Mouse (Mus musculus): ENCODE results near the gene Gm21969.

The Gm21969 gene

DNA sequence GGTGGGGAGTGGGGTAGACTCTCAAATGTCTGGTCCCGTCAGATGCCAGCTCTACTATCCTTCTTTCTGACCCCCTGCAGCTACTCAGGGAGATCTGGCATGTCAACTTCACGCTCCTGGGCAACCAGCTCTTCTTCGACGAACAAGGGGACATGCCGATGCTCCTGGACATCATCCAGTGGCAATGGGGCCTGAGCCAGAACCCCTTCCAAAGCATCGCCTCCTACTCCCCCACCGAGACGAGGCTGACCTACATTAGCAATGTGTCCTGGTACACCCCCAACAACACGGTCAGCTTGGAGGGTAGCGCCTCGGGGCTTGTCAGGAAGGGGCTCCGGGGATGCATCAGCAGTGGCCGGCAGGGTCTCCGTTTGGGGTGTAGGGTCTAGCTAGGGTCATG is 58.9 kb downstream of the Gm21969 start:
- DNase-seq (ENCODE audit: low read depth) = no peak

DNA sequence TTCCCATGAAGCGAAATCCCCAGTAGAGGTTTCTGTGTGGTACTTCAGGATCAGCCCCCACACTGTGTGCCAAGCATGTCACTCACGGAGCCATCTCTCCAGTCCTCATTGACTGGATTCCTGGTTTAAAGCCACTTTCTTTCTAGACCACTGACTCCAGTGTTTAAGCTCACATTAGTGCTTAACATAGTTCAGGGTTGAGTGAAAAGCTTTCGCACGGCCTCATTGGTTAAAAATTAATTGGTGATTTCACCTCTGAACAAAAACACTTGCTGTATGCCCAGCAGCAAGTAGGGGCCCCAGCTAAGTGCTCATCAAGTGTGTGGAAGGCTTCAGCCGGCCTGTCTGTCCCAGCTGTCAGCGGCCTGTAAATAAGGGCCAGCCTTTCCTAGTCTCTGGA is 64.6 kb downstream of the Gm21969 start:
- DNase-seq (ENCODE audit: low read depth) = no peak

DNA sequence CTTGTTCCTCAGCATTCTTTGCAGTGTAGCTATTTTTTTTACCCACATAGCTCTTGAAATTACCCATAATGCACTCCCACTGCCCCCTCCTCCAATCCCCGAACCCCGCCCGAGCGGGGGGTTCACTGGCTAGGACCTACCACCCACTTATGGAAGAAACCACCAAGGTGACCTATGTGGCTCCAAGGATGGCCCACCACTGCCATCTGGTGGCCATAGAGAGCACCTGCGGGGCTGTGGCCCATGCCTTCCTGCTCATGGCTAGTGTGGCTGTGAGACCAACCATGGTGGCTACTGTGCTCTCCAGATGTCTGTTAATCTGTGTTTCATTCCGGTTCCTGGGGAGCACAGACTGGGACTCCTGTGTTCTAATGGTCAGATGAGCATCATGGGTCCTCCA is 66.9 kb downstream of the Gm21969 start:
- peak; percentile 29 for DNase-seq (ENCODE audit: low read depth)

DNA sequence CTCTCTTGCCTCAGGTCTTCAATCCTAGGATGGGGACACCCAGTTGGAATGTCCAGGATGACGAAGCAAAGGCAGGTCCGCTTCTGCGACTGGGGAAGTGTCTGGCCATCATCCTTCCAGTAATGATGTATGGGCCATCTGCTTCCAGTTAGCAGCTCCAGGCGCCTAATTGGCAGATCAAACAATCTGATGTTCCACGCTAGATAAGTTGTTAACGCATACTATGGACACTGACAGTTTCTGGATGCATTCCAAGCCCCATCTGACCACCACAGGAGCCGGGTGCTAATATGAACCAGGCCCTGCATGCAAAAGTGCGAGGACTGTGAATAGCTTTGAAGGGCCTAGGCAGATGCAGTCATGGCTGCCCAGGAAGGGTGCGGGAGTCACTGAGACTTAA is 72.7 kb downstream of the Gm21969 start:
- DNase-seq (ENCODE audit: low read depth) = no peak

DNA sequence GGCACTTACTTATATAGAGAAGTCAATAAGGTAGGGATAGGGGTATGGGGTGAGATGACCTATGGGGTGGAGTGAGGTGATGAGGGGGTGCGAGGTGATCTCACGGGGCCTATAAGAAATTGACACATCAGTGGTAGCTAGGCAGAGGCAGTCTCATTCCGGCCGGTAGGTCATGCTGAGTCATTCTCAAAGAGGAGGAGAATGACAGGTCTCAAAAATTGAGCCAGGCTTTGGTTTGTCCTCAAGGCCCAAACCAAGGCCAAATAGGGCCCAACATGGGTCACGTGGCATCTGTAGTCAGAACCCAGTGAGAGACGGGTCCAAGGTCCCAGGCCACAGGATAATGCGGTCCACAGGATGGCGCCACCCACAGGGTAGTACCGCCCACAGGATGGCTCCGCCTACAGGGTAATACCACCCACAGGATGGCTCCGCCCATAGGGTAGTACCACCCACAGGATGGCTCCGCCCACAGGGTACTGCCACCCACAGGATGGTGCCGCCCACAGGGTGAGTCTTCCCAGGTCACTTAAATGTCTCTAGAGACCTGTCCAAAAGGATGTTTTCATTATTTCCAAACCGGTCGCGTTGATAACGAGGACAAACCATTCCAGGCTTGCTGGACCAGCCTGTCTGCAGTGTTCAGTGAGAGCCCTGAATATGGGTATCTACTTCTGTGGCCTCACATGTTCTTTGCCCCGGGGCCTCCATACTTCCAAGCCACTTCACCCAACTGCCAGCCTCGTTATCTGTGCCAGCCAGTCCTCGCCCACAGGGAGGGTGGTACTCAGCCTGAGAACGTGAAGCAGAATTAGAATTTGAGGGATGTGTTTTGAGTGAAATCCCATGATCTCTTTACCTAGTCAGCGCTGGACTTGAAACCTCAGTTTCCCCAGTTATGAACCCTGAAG is 81.0 kb downstream of the Gm21969 start:
- DNase-seq (ENCODE audit: low read depth) = no peak

DNA sequence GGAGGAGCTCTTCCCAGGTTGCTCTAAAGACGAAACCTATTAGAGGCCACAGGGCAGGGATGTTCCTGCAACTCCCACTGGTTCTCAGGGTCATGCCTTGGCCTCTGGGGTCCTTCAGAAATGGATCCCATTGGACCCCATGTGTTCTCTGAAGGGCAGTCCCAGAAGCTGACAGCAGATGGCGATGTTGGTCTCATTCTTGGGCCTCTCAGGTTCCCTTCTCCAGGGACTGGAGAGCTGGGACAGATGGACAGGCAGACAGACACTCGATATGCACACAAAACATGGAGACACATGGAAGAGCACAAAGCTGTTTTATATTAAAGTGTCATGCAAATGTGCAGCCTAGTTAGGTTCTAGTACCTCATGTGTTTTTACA is 81.6 kb downstream of the Gm21969 start:
- DNase-seq (ENCODE audit: low read depth) = peak; percentile 13

DNA sequence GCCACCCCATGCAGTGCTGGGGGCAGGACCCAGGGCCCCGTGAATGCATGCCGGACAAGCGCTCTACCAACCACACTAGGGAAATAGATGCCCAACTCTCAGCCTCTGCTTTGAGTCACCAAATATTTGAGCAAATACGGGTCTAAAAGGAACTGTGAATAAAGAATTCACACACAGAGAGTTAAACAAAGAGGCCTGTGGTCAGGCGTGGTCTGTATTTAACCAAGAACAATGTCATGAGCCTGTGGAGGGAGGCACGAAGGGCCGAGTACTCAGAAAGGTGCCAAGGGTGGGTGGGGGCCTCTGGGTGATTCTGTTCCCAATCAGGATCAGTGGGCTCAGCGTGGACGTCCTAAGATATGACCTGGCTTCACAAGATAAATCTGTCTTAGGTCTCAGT is 85.1 kb downstream of the Gm21969 start:
- no peak for DNase-seq (ENCODE audit: low read depth)

DNA sequence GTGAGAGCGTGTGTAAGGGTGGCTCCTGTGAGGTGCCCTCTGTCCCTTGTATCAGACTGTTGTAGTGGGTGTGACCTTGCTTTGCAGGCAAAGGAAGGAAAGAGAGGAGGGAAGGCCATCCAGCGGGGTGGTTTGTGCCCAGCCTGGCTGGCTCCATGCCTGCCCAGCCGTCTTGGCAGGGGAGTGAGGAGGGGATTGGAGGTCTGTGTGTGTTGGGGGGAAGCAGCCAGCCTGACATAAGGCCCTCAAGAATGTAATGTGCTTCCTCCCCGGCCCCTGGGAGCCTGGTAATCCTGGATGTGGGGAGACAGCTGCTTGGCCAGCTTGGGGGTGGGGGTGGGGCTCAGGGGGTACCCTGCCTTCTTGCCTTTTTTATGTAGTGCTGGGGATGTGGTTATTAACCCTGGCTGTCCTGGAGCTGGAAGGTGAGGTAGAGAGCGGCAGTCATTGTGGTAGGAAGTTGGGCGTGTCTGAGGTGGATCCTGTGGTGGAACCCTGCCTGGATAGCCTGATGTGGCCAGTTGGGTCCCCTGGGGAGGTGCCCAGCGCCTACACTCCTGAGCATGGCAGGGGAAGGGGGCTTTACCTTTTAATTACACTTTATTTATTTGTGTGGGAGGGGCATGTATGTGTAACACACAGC is 86.8 kb downstream of the Gm21969 start:
- no peak for DNase-seq (ENCODE audit: low read depth)

DNA sequence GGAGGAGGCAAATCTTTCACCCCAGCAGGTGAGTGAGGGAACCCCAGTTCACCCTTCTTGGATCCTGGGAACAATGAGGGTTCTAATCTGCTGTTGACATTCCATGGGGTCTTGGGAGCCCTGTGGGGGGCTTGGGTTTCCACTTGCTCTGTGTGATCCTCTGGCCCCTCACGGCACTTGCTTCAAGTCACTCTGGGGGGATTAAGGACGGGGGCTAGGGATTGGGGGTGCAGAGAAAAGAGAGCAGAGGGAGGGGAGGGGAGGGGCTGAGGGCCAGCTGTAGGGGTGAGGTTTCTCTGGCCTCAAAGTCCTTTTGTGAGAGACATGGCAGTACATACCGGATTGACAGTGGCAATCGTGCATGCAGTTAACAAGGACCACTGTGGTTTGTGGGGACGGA is 90.3 kb downstream of the Gm21969 start:
- no peak for DNase-seq (ENCODE audit: low read depth)

DNA sequence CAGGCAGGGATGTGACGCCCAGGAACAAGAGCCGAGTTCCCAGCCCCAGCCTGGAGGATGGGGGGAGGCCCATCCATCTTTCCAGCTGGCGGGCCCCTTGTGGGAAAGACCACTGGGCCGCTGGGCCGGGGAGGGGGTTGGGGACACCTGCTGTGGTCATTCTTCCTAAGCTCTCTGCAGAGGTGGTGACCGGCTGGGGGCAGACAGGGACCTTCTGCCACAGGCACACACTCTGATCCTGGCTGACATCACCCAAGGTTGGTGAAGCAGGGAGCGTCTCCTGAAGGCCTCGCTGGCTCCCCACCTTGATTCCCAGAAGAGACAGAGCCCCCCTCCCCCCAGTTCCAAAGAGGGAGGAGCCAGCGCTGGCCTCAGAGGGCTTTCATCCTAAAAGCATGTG is 94.8 kb downstream of the Gm21969 start:
- no peak for DNase-seq (ENCODE audit: low read depth)

DNA sequence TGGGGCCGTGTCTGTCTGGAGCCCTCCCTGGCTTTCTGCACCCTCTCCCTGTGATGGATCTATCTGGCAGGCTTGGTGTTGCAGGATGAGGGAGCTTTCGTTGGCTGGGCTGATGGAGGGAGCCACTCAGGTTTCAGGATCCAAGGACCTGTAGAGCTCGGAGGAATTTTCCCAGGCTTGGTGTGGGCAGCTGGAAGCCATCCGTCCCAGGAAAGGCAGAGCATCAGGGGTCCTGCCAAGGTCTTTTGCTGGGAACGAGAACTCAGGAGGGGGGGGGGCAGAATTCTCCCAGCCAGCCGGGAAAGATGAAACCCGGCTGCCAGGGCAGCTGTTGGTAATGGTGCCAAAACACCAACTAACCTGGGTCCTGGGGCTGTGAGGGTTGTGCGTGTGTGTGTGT is 95.6 kb downstream of the Gm21969 start:
- DNase-seq (ENCODE audit: low read depth) = no peak

DNA sequence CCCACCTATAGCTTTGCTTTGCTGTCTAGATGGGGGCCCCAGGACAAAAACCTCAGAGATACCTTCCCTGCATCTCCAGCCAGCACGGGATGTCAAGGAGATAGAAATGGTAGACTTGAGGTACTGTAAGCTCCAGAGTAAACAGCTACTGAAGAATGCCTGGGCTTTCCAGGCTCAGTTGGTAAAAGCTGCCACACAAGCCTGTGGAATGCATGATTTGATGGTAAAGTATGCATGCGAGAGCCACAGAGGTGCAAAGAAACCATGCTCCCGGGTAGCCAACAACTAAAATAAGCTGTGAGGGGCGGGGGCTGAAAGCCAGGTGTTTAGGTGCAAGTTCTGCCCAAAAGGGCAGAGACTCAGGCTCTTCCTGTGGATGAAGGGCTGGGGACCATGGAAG is 99.9 kb downstream of the Gm21969 start:
- no peak for DNase-seq (ENCODE audit: low read depth)

DNA sequence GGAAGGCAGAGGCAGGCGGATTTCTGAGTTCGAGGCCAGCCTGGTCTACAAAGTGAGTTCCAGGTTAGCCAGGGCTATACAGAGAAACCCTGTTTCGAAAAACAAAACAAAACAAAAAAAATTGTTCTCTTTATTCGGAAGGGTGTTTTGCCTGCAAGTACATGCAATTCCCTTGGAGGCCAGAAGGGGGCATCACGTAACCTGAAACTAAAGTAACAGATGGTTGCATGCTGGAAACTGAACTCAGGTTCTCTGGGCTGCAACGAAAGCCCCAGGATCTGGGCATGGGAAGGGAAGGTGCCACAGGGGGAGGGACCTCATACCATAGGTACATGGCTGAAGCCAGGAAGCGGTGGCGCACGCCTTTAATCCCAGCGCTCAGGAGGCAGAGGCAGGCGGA is 100.5 kb downstream of the Gm21969 start:
- DNase-seq (ENCODE audit: low read depth) = no peak

DNA sequence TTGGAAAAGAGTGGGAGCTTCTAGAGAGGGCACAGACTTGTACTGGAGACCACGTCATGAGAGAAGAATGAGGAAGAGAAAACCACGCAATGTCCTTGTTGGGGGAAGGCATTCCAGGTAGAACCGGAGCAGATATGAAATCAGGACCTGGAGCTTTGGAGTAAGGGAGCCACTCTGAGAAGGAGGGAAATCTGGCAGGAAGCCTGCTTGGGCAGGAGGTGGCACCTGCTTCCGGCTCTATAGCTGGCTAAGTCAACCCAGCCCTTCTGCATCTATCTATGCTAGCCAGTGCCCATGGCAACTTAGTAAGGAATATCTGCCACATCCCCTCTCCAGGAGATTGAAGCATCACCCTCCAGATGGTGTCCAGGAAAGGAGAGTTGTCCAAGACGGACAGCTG is 103.0 kb downstream of the Gm21969 start:
- DNase-seq (ENCODE audit: low read depth) = no peak

DNA sequence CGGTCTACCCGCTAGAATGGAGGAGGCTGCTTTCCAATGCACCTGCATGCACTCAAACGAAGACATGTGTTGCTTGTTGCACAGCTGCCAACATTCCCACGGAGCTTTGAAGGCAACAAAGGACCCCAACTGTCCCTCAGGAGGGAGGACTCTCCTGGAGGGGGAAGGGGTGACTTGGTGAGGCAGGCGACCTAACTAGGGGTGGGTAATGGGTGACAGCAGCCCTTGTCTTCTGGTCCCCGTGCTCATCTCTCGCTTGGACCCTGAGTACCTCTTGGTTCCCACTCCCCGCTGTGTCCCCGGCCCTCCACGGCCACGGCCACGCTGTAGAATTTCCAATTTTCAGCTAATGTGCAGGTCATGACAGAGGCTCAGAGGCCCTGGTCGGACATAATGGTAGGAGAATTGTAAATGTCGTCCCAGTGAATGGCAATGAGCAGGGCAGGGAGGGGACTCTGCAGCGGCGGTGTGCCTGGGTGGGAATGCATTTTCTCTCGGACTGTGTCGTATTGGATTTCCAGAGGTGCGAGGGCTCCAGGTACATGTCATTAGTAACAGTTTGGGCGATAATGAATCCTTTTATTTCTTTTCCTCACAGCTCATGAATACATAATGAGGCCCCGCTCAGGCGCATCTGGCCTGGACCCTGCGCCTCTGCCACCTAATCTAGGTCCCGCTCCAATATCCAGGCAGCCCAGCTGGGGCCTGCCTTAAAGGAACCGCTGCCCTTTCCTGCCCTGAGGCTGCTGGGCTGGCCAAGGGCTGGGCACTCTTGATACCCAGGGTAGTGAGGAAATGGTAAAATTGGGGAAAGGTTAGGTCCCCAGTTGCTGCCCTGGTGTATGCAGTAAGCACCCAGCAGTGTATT is 107.7 kb downstream of the Gm21969 start:
- DNase-seq (ENCODE audit: low read depth) = no peak

Data from c-Kit-positive CD71-positive TER-119-negative erythroid progenitor cells, embryonic 14.5 days (primary cell).